Mouse (Mus musculus) midbrain, postnatal 0 days (tissue): ENCODE measurements around the gene Sytl2. TPM values are rescaled to one million over a fixed set of nuclear protein-coding genes. Genes with fewer than 3 reads are reported as not detected.

Experiments
- ATAC-seq: fragments of 200-750 bp; cut with Nextera tagmentation; 2 replicates; pipeline ENCODE4 v1.8.0; 2017; ENCODE audit warnings: moderate number of reproducible peaks, mild to moderate bottlenecking, moderate TSS enrichment, moderate library complexity; ENCODE audit not compliant: low FRiP score
- DNase-seq: peaks from one replicate; pipeline ENCODE4 v3.0.0-alpha.2; 2015; ENCODE audit warnings: low spot score
- H3K27ac ChIP-seq: fragments of 300-500 bp; sonication (generic); 2 replicates; pipeline ENCODE4 v1.5.1; 2014; ENCODE audit warnings: low read depth, mild to moderate bottlenecking, low read length, mixed read lengths
- H3K27me3 ChIP-seq: fragments of 300-500 bp; sonication (generic); 2 replicates; pipeline ENCODE4 v1.6.1; 2014; ENCODE audit warnings: low read length, control low read depth, mixed read lengths; ENCODE audit not compliant: insufficient read depth
- H3K36me3 ChIP-seq: fragments of 300-500 bp; sonication (generic); 2 replicates; pipeline ENCODE4 v1.6.1; 2014; ENCODE audit warnings: low read length, control low read depth, mixed read lengths; ENCODE audit not compliant: insufficient read depth
- H3K4me1 ChIP-seq: fragments of 300-500 bp; sonication (generic); 2 replicates; pipeline ENCODE4 v1.6.1; 2014; ENCODE audit warnings: mild to moderate bottlenecking, control low read depth, antibody characterized with exemption, low read length, mixed read lengths; ENCODE audit not compliant: insufficient read depth
- H3K4me2 ChIP-seq: fragments of 300-500 bp; sonication (generic); 2 replicates; pipeline ENCODE4 v1.6.1; 2014; ENCODE audit warnings: low read depth, mild to moderate bottlenecking, low read length, mixed read lengths; ENCODE audit not compliant: poor library complexity, severe bottlenecking
- H3K4me3 ChIP-seq: fragments of 300-500 bp; sonication (generic); 2 replicates; pipeline ENCODE4 v1.5.1; 2014; ENCODE audit warnings: low read depth, mild to moderate bottlenecking, low read length, moderate library complexity
- H3K9ac ChIP-seq: fragments of 300-500 bp; sonication (generic); replicated peaks from 2 replicates; pipeline ENCODE4 v1.6.1; 2014; ENCODE audit warnings: mild to moderate bottlenecking, low read length, moderate library complexity, mixed read lengths; ENCODE audit not compliant: poor library complexity, severe bottlenecking
- H3K9me3 ChIP-seq: fragments of 300-500 bp; sonication (generic); 2 replicates; pipeline ENCODE4 v1.6.1; 2016; ENCODE audit warnings: low read length, control low read depth
- CTCF ChIP-seq: IDR thresholded peaks from 2 replicates; pipeline ENCODE4 v1.5.1; 2016; ENCODE audit warnings: antibody characterized with exemption, mild to moderate bottlenecking
- WGBS: fragments of 180-500 bp; shearing (Covaris S2); extraction: QIAGEN DNeasy Blood & Tissue Kit; methylation state at CpG from one replicate; pipeline ENCODE4 v1.1.7; 2014; 5-methylcytosine and 5-hydroxymethylcytosine counted together
- polyA plus RNA-seq: library from polyadenylated mRNA; unstranded; fragments of >200 nt; fragmentation: Nextera tagmentation; extraction: Ambion mirVana; gene quantifications from 2 replicates; pipeline ENCODE4 v1.2.1, GENCODE M21; 2015
- total RNA-seq: library from RNA; depleted of rRNA; stranded (reverse); fragments of >200 nt; gene quantifications from 2 replicates; pipeline ENCODE4 v1.2.3, GENCODE M21; 2014

The Sytl2 gene
- total and polyA plus RNA-seq, 2 experiments from 2014 or later = 8.7 to 11.0 TPM

DNA sequence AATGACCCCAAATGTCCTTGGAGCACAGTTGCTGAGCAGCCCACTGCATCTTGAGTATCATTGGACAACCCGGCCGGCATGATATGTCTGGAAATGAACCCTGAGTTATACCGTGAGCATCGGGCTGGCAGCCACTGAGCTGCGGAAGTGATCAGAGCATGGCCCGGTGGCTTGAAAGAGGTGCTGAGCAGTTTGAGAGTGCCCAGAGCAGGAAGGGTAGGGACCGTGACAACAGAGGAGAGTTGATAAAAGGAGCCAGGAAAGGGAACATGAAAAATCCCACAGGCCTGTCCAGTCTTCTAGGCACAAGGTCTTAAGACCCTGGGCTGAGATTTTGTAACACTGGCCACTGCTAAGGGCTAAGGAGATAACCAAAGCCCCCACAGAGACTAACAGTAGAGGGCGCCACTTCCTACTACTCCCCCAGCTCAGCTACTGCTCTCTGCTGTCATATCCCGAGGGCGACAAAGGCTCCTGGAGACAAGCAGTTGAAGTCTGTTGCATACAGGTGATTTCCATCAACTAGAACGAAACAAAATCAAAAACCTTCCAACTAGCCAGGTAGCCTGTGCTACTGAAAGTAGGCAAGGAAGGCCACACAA lies 21.7 kb upstream of the Sytl2 start:
- no peak for ATAC-seq

DNA sequence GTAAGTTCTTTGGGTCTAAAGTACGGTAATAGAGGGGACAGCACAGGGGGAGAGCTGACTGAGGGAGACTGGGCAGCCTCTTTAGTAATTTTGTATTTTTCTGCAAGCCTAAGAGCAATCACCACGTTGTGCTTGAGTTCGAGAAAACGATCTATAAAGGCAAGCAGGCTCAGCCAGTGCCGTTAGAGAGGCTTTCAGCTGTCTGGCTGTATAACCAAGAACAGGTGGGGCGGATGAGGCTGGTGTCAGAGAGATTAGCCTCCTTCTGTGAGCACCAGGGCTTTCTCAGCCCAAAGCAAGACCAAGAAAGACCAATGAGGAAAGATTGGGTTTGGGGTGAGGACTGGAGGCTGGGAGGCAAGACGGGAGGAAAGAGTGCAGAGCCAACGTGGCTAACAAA lies 21.2 kb upstream of the Sytl2 start:
- Histone ChIP-seq H3K9me3 (no peaks in the 10 kb centered on the region), H3K27me3 (no peaks in the 10 kb centered on the region), H3K4me1 (no peaks in the 10 kb centered on the region), H3K9ac (no peak overlapping the region), H3K27ac (no peak overlapping the region), H3K36me3 (no peaks in the 10 kb centered on the region), H3K4me2 (no peak overlapping the region), H3K4me3 (no peak overlapping the region)
- TF ChIP-seq CTCF = no peak
- WGBS = 68% methylated on average over 8 of the region's 8 CpGs
- no peak for ATAC-seq
- no peak for DNase-seq

More for the DNA sequence above, 21.7 kb upstream of the Sytl2 start:
- TF ChIP-seq CTCF = peak; percentile 45
- no peak overlapping the region for H3K4me3 ChIP-seq
- H3K9me3 ChIP-seq = no peaks in the 10 kb centered on the region
- H3K4me1 ChIP-seq = no peaks in the 10 kb centered on the region
- 69% methylated on average over 11 of the region's 11 CpGs for WGBS
- H3K27me3 ChIP-seq = no peaks in the 10 kb centered on the region
- no peak overlapping the region for H3K9ac ChIP-seq
- no peaks in the 10 kb centered on the region for H3K36me3 ChIP-seq
- H3K27ac ChIP-seq = no peak overlapping the region
- no peak for DNase-seq
- no peak overlapping the region for H3K4me2 ChIP-seq

DNA sequence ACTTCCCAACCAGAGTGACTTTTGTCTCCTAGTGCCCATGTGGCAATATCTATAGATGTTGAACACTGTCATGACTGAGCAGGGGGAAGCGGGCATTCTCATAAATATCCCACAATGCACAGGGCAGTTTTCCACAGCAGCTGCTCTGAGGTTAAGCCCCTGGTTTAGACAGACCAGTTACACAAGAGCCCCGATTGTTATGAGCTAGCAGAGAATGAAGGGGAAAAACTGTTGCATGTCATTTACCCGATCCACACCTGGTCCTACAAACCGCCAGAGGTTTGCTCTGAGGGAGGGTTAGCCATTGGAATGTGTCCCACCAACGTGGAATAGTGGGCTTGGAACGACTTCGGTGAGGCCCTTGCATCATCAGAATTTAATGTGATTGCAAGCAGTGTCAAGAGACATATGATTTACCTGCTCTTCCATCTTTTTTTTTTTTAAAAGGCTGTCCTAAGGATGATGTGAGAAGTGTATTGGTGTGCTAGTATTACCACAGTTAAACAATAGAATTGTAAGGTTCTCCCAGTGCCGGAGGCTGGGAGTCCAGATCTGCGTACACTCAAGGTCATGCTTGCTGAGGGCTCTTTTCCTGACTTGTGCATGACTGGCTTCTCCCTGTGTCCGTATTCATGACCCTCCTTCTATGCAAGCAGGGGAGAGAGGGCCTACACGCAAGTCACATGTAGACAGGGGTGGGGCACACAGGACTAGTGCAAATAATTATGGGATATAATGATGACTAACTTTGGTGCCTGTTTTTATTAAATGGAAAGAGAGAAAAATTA lies 20.1 kb upstream of the Sytl2 start:
- ATAC-seq = no peak
- H3K9me3 ChIP-seq = no peaks in the 10 kb centered on the region
- 83% methylated on average over 11 of the region's 11 CpGs for WGBS

DNA sequence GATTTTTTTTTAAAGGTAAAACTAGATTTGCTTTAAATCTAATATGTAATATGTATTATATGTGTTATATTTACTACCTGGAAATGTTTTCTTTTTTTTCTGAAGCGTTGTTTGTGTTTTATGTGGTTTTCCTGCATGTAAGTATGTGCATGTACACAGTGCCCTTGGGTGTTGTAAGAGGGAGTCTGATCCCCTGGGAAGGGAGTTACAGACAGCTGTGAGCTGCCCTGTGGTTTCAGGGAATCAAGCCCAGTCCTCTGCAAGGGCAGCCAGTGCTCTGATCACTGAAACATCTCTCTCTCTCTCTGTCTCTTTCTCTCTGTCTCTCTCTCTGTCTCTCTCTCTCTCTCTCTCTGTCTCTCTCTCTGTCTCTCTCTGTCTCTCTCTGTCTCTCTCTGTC lies 19.3 kb upstream of the Sytl2 start:
- no peak overlapping the region for H3K4me3 ChIP-seq
- TF ChIP-seq CTCF = no peak
- H3K27ac ChIP-seq = no peak overlapping the region
- H3K4me2 ChIP-seq = no peak overlapping the region
- DNase-seq = no peak
- H3K4me1 ChIP-seq = no peaks in the 10 kb centered on the region
- WGBS = 96% methylated on average over 1 of the region's 1 CpGs
- no peak for ATAC-seq
- no peaks in the 10 kb centered on the region for H3K36me3 ChIP-seq
- no peaks in the 10 kb centered on the region for H3K9me3 ChIP-seq
- no peak overlapping the region for H3K9ac ChIP-seq
- no peaks in the 10 kb centered on the region for H3K27me3 ChIP-seq

More for the DNA sequence above, 20.1 kb upstream of the Sytl2 start:
- Histone ChIP-seq H3K27ac (no peak overlapping the region), H3K9ac (no peak overlapping the region), H3K27me3 (no peaks in the 10 kb centered on the region), H3K4me3 (no peak overlapping the region), H3K4me2 (no peak overlapping the region), H3K36me3 (no peaks in the 10 kb centered on the region), H3K4me1 (no peaks in the 10 kb centered on the region)
- TF ChIP-seq CTCF = no peak
- no peak for DNase-seq

DNA sequence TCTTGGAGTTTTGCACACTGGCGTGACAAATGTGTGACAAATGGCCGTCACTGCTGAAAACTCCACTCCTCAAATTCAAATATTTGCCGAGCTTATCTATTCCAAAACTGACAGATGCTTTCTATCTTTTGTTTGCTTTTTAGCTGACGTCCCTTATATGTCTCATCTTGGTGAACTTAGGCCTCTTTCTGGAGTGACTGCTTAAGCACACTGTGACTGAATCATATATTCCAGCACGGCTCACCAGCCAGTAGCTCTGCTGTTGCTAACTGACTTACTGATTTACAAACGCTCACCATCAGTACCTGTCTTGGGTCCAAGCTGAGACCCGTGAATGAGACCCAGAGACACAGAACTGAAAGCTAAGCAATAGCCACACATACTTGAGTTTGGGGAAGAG lies 17.3 kb upstream of the Sytl2 start:
- H3K4me2 ChIP-seq = no peak overlapping the region
- H3K9ac ChIP-seq = no peak overlapping the region
- H3K9me3 ChIP-seq = no peaks in the 10 kb centered on the region
- no peak overlapping the region for H3K27ac ChIP-seq
- no peak overlapping the region for H3K4me3 ChIP-seq
- no peaks in the 10 kb centered on the region for H3K4me1 ChIP-seq
- H3K27me3 ChIP-seq = no peaks in the 10 kb centered on the region
- no peak for TF ChIP-seq CTCF
- ATAC-seq = no peak
- no peak for DNase-seq
- no peaks in the 10 kb centered on the region for H3K36me3 ChIP-seq
- 61% methylated on average over 7 of the region's 7 CpGs for WGBS

DNA sequence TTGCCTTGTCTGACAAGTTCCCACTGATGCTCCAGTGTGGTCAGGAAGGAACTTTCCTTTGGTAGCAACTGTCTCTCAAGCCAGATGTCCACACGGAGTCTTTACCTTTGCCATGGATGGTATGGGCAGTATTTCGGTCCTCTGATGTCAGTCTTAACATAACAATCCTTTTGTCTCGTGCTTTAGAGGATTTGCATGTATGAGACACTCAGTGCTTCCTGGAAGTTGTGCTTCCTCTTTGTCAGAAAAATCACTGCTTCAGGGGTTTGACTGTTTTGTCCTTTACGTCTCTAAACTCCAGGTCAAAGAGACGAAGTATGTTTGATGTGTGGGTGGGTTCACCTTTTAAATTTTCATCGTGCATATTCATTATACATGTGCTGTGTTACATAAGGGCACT lies 10.2 kb upstream of the Sytl2 start:
- no peak for DNase-seq
- Histone ChIP-seq H3K4me2 (no peak overlapping the region), H3K36me3 (no peaks in the 10 kb centered on the region), H3K9me3 (no peaks in the 10 kb centered on the region), H3K27me3 (no peaks in the 10 kb centered on the region), H3K4me1 (no peaks in the 10 kb centered on the region), H3K9ac (no peak overlapping the region), H3K27ac (no peak overlapping the region), H3K4me3 (no peak overlapping the region)
- no peak for TF ChIP-seq CTCF
- WGBS = 81% methylated on average over 6 of the region's 6 CpGs
- no peak for ATAC-seq
